Mouse (Mus musculus): ENCODE data around the gene Asap2.

- TF ChIP-seq CTCF (IDR thresholded peaks at IDR 0.05; ENCODE audit: low read depth) (no peak), EP300 (optimal IDR thresholded peaks at IDR 0.05) (no peak)
These were observed 277.9 kb downstream of the Asap2 start for GRCm38 (mm10) chr12:21268083-21268616.

Data from stomach, postnatal 0 days (tissue).